Mouse (Mus musculus) thymus, adult 2 months (tissue): ENCODE measurements around the gene Tmem184b.

Source experiments
- CTCF ChIP-seq: fragments of 200-500 bp; IDR thresholded peaks from 2 replicates; pipeline ENCODE4 v1.5.1; 2012; ENCODE audit warnings: mild to moderate bottlenecking, control low read depth, low read length, moderate library complexity, borderline replicate concordance; ENCODE audit not compliant: control insufficient read depth, poor library complexity, insufficient read depth; ENCODE audit errors: extremely low read depth
- POLR2A ChIP-seq: fragments of 200-500 bp; IDR thresholded peaks from 2 replicates; pipeline ENCODE4 v1.6.1; 2012; ENCODE audit warnings: mild to moderate bottlenecking, low read length, control low read depth, moderate library complexity; ENCODE audit not compliant: control insufficient read depth, poor library complexity, insufficient read depth; ENCODE audit errors: extremely low read depth

DNA sequence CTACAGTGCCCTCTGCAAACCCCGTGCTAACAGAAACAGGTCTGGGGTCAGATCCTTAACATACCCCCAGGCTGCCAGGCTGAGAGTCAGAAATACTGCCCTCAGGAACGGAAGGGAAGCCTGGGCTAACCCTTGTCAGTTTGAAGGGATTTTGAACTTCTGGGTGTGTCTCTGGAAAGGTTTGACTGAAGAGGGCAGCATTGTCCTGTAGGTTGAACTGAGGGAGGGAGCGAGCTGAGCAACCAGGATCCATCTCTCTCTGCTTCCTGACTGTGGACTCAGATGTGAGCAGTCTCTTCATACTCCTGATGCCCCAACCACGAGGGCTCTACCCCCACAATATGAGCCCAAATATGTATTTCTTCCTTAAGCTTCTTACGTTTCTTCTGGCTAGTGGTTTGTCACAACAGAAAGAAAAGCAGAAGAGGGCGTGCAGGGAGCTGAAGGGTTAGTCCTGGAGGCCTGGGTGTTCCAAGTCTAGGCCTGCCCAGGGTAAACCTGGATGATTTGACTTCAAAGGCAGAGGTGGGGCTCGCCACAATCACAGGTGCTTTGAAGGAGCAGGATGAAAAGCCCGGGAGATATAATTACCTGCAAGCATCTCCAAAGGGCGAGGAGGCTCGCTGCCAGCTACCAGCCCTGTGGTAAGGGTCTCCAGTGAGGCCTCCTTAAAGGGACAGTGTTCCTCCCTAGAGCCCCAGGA, 8.1 kb upstream of the Tmem184b start:
- TF ChIP-seq POLR2A (no peak), CTCF (no peak)
